Mouse (Mus musculus): ENCODE measurements around the gene Pth2r. TPM values are rescaled to one million over a fixed set of nuclear protein-coding genes. Genes with fewer than 3 reads are reported as not detected.
A peak's percentile ranks its signal among the peaks of the same experiment; 100 is the strongest.

The Pth2r gene
- polyA plus RNA-seq, 1 experiment from 2014 or later = 0.15 TPM

- Histone ChIP-seq H3K27ac (no peak overlapping the region), H3K4me2 (replicated peaks) (no peak overlapping the region), H3K36me3 (no peaks in the 10 kb centered on the region), H3K27me3 (no peaks in the 10 kb centered on the region), H3K4me1 (no peaks in the 10 kb centered on the region), H3K9me3 (no peaks in the 10 kb centered on the region), H3K4me3 (no peak overlapping the region), H3K9ac (no peak overlapping the region)
- no peak for ATAC-seq (ENCODE audit: low FRiP score, low read depth)
- WGBS = 83% methylated on average over 2 of the region's 2 CpGs
Measured at GRCm38 (mm10) chr1:65337768-65338167, 55.9 kb downstream of the Pth2r start.

- ATAC-seq (ENCODE audit: low FRiP score, low read depth) = no peak
- H3K9ac ChIP-seq = no peak overlapping the region
- H3K4me2 ChIP-seq (replicated peaks) = no peak overlapping the region
- no peak overlapping the region for H3K27ac ChIP-seq
- no peaks in the 10 kb centered on the region for H3K36me3 ChIP-seq
- H3K9me3 ChIP-seq = no peaks in the 10 kb centered on the region
- H3K4me1 ChIP-seq = no peaks in the 10 kb centered on the region
- H3K27me3 ChIP-seq = no peaks in the 10 kb centered on the region
- H3K4me3 ChIP-seq = no peak overlapping the region
- 81% methylated on average over 2 of the region's 2 CpGs for WGBS
Measured at GRCm38 (mm10) chr1:65340240-65340639, 58.4 kb downstream of the Pth2r start.

GRCm38 (mm10) chr1:65352979-65353378 is 71.1 kb downstream of the Pth2r start:
- H3K4me3 ChIP-seq = no peak overlapping the region
- no peak for ATAC-seq (ENCODE audit: low FRiP score, low read depth)
- WGBS = 79% methylated on average over 2 of the region's 2 CpGs
- no peak overlapping the region for H3K9ac ChIP-seq
- no peaks in the 10 kb centered on the region for H3K9me3 ChIP-seq
- H3K27me3 ChIP-seq = no peaks in the 10 kb centered on the region
- no peaks in the 10 kb centered on the region for H3K4me1 ChIP-seq
- H3K36me3 ChIP-seq = no peaks in the 10 kb centered on the region
- H3K4me2 ChIP-seq (replicated peaks) = no peak overlapping the region
- no peak overlapping the region for H3K27ac ChIP-seq

- H3K27me3 ChIP-seq = no peaks in the 10 kb centered on the region
- H3K27ac ChIP-seq = no peak overlapping the region
- H3K9ac ChIP-seq = no peak overlapping the region
- ATAC-seq (ENCODE audit: low FRiP score, low read depth) = no peak
- no peaks in the 10 kb centered on the region for H3K9me3 ChIP-seq
- H3K4me2 ChIP-seq (replicated peaks) = no peak overlapping the region
- no peaks in the 10 kb centered on the region for H3K4me1 ChIP-seq
- H3K4me3 ChIP-seq = no peak overlapping the region
- H3K36me3 ChIP-seq = no peaks in the 10 kb centered on the region
Measured at GRCm38 (mm10) chr1:65354153-65354552, 72.3 kb downstream of the Pth2r start.

GRCm38 (mm10) chr1:65388328-65388727 is 106.5 kb downstream of the Pth2r start:
- 36% methylated on average over 15 of the region's 15 CpGs for WGBS
- no peaks in the 10 kb centered on the region for H3K27me3 ChIP-seq
- no peak overlapping the region for H3K4me2 ChIP-seq (replicated peaks)
- H3K27ac ChIP-seq = no peak overlapping the region
- no peak overlapping the region for H3K9ac ChIP-seq
- H3K4me1 ChIP-seq = no peaks in the 10 kb centered on the region
- H3K4me3 ChIP-seq = no peak overlapping the region
- no peaks in the 10 kb centered on the region for H3K36me3 ChIP-seq
- ATAC-seq (ENCODE audit: low FRiP score, low read depth) = no peak
- H3K9me3 ChIP-seq = no peaks in the 10 kb centered on the region

GRCm38 (mm10) chr1:65389621-65390020 is 107.8 kb downstream of the Pth2r start:
- H3K9me3 ChIP-seq = no peaks in the 10 kb centered on the region
- 83% methylated on average over 15 of the region's 15 CpGs for WGBS
- H3K36me3 ChIP-seq = no peaks in the 10 kb centered on the region
- H3K9ac ChIP-seq = no peak overlapping the region
- peak; percentile 40; the same call in 1 of the 2 replicates for ATAC-seq (ENCODE audit: low FRiP score, low read depth)
- H3K27ac ChIP-seq = no peak overlapping the region
- no peak overlapping the region for H3K4me3 ChIP-seq
- H3K4me1 ChIP-seq = no peaks in the 10 kb centered on the region
- no peak overlapping the region for H3K4me2 ChIP-seq (replicated peaks)
- H3K27me3 ChIP-seq = no peaks in the 10 kb centered on the region

- Histone ChIP-seq H3K36me3 (no peaks in the 10 kb centered on the region), H3K27ac (no peak overlapping the region), H3K27me3 (no peaks in the 10 kb centered on the region), H3K4me3 (no peak overlapping the region), H3K9me3 (no peaks in the 10 kb centered on the region), H3K4me1 (no peaks in the 10 kb centered on the region), H3K4me2 (replicated peaks) (no peak overlapping the region), H3K9ac (no peak overlapping the region)
- 90% methylated on average over 5 of the region's 5 CpGs for whole genome bisulfite sequencing
- no peak for ATAC-seq (ENCODE audit: low FRiP score, low read depth)
Measured at GRCm38 (mm10) chr1:65407441-65407840, 125.6 kb downstream of the Pth2r start.

GRCm38 (mm10) chr1:65420909-65421308 is 139.1 kb downstream of the Pth2r start:
- Histone ChIP-seq H3K4me2 (replicated peaks) (no peak overlapping the region), H3K9ac (no peak overlapping the region), H3K27ac (no peak overlapping the region)

GRCm38 (mm10) chr1:65422501-65423010 is 140.7 kb downstream of the Pth2r start:
- no peaks in the 10 kb centered on the region for H3K36me3 ChIP-seq
- H3K9me3 ChIP-seq = no peaks in the 10 kb centered on the region
- H3K27ac ChIP-seq = no peak overlapping the region
- H3K4me3 ChIP-seq = no peak overlapping the region
- ATAC-seq (ENCODE audit: low FRiP score, low read depth) = no peak
- no peak overlapping the region for H3K4me2 ChIP-seq (replicated peaks)
- H3K9ac ChIP-seq = no peak overlapping the region
- no peaks in the 10 kb centered on the region for H3K27me3 ChIP-seq
- no peaks in the 10 kb centered on the region for H3K4me1 ChIP-seq

More at GRCm38 (mm10) chr1:65420909-65421308, 139.1 kb downstream of the Pth2r start:
- H3K4me1 ChIP-seq = no peaks in the 10 kb centered on the region
- ATAC-seq (ENCODE audit: low FRiP score, low read depth) = no peak
- H3K9me3 ChIP-seq = no peaks in the 10 kb centered on the region
- H3K27me3 ChIP-seq = no peaks in the 10 kb centered on the region
- WGBS = 94% methylated on average over 2 of the region's 2 CpGs
- no peak overlapping the region for H3K4me3 ChIP-seq
- no peaks in the 10 kb centered on the region for H3K36me3 ChIP-seq

Other genes with a start within 250 kb of the Pth2r start
- gene Akr1cl, start 249.3 kb upstream of the Pth2r start, polyA plus RNA-seq (2015; fragmentation: Nextera tagmentation; extraction: Ambion mirVana) = 0.27 and 0.36 TPM in 2 replicates
- not detected in 2 replicates for gene Cryge, start 230.9 kb upstream of the Pth2r start, polyA plus RNA-seq (2015; fragmentation: Nextera tagmentation; extraction: Ambion mirVana)
- gene Crygd, start 218.6 kb upstream of the Pth2r start, polyA plus RNA-seq (2015; fragmentation: Nextera tagmentation; extraction: Ambion mirVana) = not detected in 2 replicates
- gene Crygc, start 208.4 kb upstream of the Pth2r start, polyA plus RNA-seq (2015; fragmentation: Nextera tagmentation; extraction: Ambion mirVana) = not detected in 2 replicates
- gene Crygb, start 199.8 kb upstream of the Pth2r start, polyA plus RNA-seq (2015; fragmentation: Nextera tagmentation; extraction: Ambion mirVana) = 0.33 TPM in 1 of 2 replicates, not detected in the other
- gene Cryga, start 178.7 kb upstream of the Pth2r start, polyA plus RNA-seq (2015; fragmentation: Nextera tagmentation; extraction: Ambion mirVana) = not detected in 2 replicates
- not detected in 2 replicates for gene Gm28845, start 162.5 kb upstream of the Pth2r start, polyA plus RNA-seq (2015; fragmentation: Nextera tagmentation; extraction: Ambion mirVana)
- gene D630023F18Rik, start 158.8 kb upstream of the Pth2r start, polyA plus RNA-seq (2015; fragmentation: Nextera tagmentation; extraction: Ambion mirVana) = 0.13 and 0.33 TPM in 2 replicates
- gene Idh1, start 95.6 kb upstream of the Pth2r start, polyA plus RNA-seq (2015; fragmentation: Nextera tagmentation; extraction: Ambion mirVana) = 132 and 146 TPM in 2 replicates
- gene Pikfyve, start 95.4 kb upstream of the Pth2r start, polyA plus RNA-seq (2015; fragmentation: Nextera tagmentation; extraction: Ambion mirVana) = 11.9 and 14.2 TPM in 2 replicates

All from limb, embryonic 13.5 days (tissue).